Mouse (Mus musculus): ENCODE results near the gene Zmynd19. TPM values are rescaled to one million over a fixed set of nuclear protein-coding genes. Genes with fewer than 3 reads are reported as not detected.

Zmynd19 gene
- 21.1 TPM for polyA plus RNA-seq (2017; shearing (Covaris generic))

GRCm38 (mm10) chr2:24949421-24950188 is at the start of gene Zmynd19:
Gene Zmynd19, plus strand, starts transcription at chr2:24949792.

GRCm38 (mm10) chr2:24918930-24919838 is 30.4 kb upstream of the Zmynd19 start, which contains the start of gene Ehmt1:
Gene Ehmt1, minus strand, starts transcription at chr2:24919614.

GRCm38 (mm10) chr2:24935057-24935796 is 14.4 kb upstream of the Zmynd19 start, which contains the start of gene Arrdc1:
Gene Arrdc1, minus strand, starts transcription at chr2:24935252.

GRCm38 (mm10) chr2:24962304-24963000 is 12.9 kb downstream of the Zmynd19 start, which contains the start of gene Dph7:
Gene Dph7, plus strand, starts transcription at chr2:24962400.

GRCm38 (mm10) chr2:24974906-24975703 is 25.5 kb downstream of the Zmynd19 start, which contains the start of gene Mrpl41:
Gene Mrpl41, minus strand, starts transcription at chr2:24975098.

GRCm38 (mm10) chr2:24975704-24976297 is 26.2 kb downstream of the Zmynd19 start, which contains the start of gene Pnpla7:
Gene Pnpla7, plus strand, starts transcription at chr2:24976033.

Other genes with a start within 250 kb of the Zmynd19 start
- 0.07 TPM for gene Cacna1b, start 186.6 kb upstream of the Zmynd19 start, polyA plus RNA-seq (2017; shearing (Covaris generic))
- gene Ehmt1, start 30.2 kb upstream of the Zmynd19 start, polyA plus RNA-seq (2017; shearing (Covaris generic)), result 55.3 TPM
- 197 TPM for gene Arrdc1, start 14.5 kb upstream of the Zmynd19 start, polyA plus RNA-seq (2017; shearing (Covaris generic))
- 15.2 TPM for gene Dph7, start 12.6 kb downstream of the Zmynd19 start, polyA plus RNA-seq (2017; shearing (Covaris generic))
- gene Mrpl41, start 25.3 kb downstream of the Zmynd19 start, polyA plus RNA-seq (2017; shearing (Covaris generic)), result 93.4 TPM
- 98.3 TPM for gene Pnpla7, start 26.2 kb downstream of the Zmynd19 start, polyA plus RNA-seq (2017; shearing (Covaris generic))
- gene Nsmf, start 104.6 kb downstream of the Zmynd19 start, polyA plus RNA-seq (2017; shearing (Covaris generic)), result 20.8 TPM
- not detected for gene Entpd8, start 130.5 kb downstream of the Zmynd19 start, polyA plus RNA-seq (2017; shearing (Covaris generic))
- not detected for gene Noxa1, start 145.4 kb downstream of the Zmynd19 start, polyA plus RNA-seq (2017; shearing (Covaris generic))
- gene Nrarp, start 231.0 kb downstream of the Zmynd19 start, polyA plus RNA-seq (2017; shearing (Covaris generic)), result 3.0 TPM
- gene Tor4a, start 247.1 kb downstream of the Zmynd19 start, polyA plus RNA-seq (2017; shearing (Covaris generic)), result 20.7 TPM

All from naive thymus-derived CD4-positive, alpha-beta T cell, adult 5 months (primary cell).